Mouse (Mus musculus): Measurements from ENCODE around the gene Fam50a. TPM values are rescaled to one million over a fixed set of nuclear protein-coding genes. Genes with fewer than 3 reads are reported as not detected.

Fam50a gene
- polyA plus RNA-seq, 1 experiment from 2014 or later = 56.4 TPM

DNA sequence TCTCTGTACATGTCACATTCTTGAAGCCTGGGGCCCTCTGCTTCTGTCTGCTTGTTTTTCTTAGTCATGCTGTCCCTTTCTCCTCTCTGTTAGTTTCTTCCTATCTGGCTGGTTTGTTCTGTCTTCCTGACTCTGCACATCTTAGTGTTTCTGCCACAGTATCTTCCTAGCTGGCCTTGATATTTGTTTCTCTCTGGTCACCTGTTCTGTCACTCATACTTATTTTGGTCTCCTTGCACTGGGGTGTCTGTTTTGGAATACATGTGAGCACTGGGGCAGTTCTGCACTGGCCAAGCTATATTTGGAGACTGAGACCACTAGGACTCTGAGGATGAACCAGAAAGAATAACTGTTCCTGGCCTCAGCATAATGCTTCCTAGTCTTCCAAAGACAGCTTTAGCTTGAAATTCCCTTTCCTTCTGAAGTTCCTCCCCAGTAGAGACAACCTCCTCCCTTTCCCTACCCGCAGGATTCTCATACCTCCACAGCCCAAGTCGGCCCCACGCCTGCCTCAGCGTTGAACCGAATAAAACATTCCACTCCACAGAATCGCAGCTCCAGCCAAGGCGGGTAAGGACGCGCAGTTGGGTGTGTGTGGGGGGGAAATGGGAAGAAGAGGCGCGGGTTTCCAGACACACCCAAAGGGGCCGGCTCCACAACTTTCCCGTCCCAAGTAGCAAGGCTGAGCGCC lies 31.6 kb upstream of the Fam50a start:
- Histone ChIP-seq H3K4me3 (ENCODE audit: low read depth, low read length) (peak overlapping the region; percentile 57), H3K27me3 (ENCODE audit: control insufficient read depth, insufficient read depth, low read length) (no peaks in the 10 kb centered on the region), H3K27ac (replicated peaks; ENCODE audit: low read depth, low read length) (no peak overlapping the region), H3K9me3 (replicated peaks; ENCODE audit: control insufficient read depth, low read length) (no peaks in the 10 kb centered on the region), H3K9ac (replicated peaks; ENCODE audit: low read length) (peak overlapping the region; percentile 54), H3K4me2 (ENCODE audit: low read depth, low read length) (peak overlapping the region; percentile 60), H3K36me3 (replicated peaks; ENCODE audit: control insufficient read depth, insufficient read depth, low read depth, low read length) (no peaks in the 10 kb centered on the region), H3K4me1 (ENCODE audit: control insufficient read depth, insufficient read depth, low read length) (no peaks in the 10 kb centered on the region)
- ATAC-seq (replicated peaks; ENCODE audit: insufficient number of reproducible peaks, low FRiP score, low TSS enrichment, low read depth) = no peak
- WGBS = 12% methylated on average over 14 of the region's 14 CpGs
- DNase-seq (ENCODE audit: low spot score) = no peak

DNA sequence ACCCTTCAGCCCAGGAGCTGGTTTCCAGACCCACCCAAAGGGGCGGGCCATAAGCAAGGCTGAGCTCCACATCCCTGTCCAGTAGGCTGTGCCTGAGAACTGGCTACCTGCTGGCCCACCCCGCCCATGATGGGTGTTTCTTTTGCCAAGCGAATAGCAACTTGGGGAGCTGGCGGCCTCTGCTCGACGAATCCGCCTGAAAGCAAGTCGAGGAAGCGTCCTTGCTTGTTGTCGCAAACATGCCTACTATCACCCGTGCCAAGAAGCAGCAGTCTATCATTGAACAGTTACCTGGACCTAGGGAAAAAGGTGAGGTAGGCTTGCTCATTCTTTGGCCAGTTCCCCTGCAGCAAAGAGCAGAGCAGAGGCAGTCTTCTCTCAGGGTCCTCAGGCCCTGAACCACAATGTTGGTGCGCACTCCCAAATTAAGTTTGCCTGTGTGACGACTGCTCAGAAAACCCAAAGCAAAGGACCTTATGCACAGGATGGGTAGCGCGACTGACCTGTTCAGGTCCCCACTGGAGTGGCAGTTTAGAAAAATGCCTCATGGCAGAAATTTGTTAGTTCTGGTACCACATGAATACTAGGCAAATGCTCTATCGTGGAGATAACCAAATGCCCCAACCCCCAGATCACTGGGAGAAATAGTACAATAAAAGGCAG lies 31.0 kb upstream of the Fam50a start, which contains the start of the genes Taz and Dnase1l1:
Taz (plus strand) TSS at position 181 of the 663 bp plus-strand sequence.
Dnase1l1 (minus strand) TSS at position 606 of the 663 bp plus-strand sequence.
- H3K36me3 ChIP-seq (replicated peaks; ENCODE audit: control insufficient read depth, insufficient read depth, low read depth, low read length) = no peaks in the 10 kb centered on the region
- no peaks in the 10 kb centered on the region for H3K9me3 ChIP-seq (replicated peaks; ENCODE audit: control insufficient read depth, low read length)
- H3K4me1 ChIP-seq (ENCODE audit: control insufficient read depth, insufficient read depth, low read length) = no peaks in the 10 kb centered on the region
- peak within 1 kb of the TSS; percentile 60 for H3K4me2 ChIP-seq (ENCODE audit: low read depth, low read length)
- H3K27me3 ChIP-seq (ENCODE audit: control insufficient read depth, insufficient read depth, low read length) = no peaks in the 10 kb centered on the region
- peak; percentile 88 for ATAC-seq (replicated peaks; ENCODE audit: insufficient number of reproducible peaks, low FRiP score, low TSS enrichment, low read depth)
- H3K27ac ChIP-seq (replicated peaks; ENCODE audit: low read depth, low read length) = no peak within 1 kb of the TSS; the same call in none of the 2 replicates
- H3K4me3 ChIP-seq (ENCODE audit: low read depth, low read length) = peak within 1 kb of the TSS; percentile 57
- WGBS = 13% methylated on average over 16 of the region's 16 CpGs
- peak within 1 kb of the TSS; percentile 70 for H3K9ac ChIP-seq (replicated peaks; ENCODE audit: low read length)
- peak; percentile 71 for DNase-seq (ENCODE audit: low spot score)

DNA sequence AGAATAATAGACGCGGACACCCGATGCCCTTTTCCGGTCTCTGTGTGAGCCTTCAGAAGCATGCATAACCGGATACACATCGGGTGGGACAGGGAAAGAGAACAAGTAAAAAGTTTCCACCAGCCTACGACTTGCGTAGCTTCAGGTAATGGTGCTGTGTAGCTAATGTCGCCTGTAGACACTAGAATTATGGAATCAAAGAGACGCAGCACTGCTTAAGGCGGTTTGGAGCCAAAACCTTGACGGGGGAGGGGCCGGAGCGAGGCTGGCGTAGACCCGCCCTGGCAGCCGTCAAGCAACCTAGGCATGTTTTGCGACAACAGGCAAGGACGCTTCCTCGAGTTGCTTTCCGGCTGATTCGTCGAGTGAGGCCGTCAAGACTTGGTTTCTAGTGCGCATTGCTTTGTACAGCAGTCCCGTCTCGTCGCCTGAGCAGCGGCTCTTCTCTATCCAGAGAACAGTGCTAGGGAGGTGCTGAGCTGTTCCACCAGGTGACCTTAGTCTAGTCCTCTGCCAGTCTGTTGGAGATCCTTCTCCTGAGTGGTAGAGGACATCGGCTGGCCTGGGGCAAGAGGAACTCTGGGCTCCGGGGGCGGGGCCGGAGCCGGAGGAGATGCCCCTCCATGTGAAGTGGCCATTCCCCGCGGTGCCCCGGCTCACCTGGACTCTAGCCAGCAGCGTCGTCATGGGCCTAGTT lies 30.3 kb upstream of the Fam50a start:
- ATAC-seq (replicated peaks; ENCODE audit: insufficient number of reproducible peaks, low FRiP score, low TSS enrichment, low read depth) = peak; percentile 77
- Histone ChIP-seq H3K27ac (replicated peaks; ENCODE audit: low read depth, low read length) (no peak overlapping the region; the same call in 1 of the 2 replicates), H3K4me2 (ENCODE audit: low read depth, low read length) (peak overlapping the region; percentile 60), H3K4me3 (ENCODE audit: low read depth, low read length) (peak overlapping the region; percentile 57), H3K36me3 (replicated peaks; ENCODE audit: control insufficient read depth, insufficient read depth, low read depth, low read length) (no peaks in the 10 kb centered on the region), H3K27me3 (ENCODE audit: control insufficient read depth, insufficient read depth, low read length) (no peaks in the 10 kb centered on the region), H3K9me3 (replicated peaks; ENCODE audit: control insufficient read depth, low read length) (no peaks in the 10 kb centered on the region), H3K4me1 (ENCODE audit: control insufficient read depth, insufficient read depth, low read length) (no peaks in the 10 kb centered on the region), H3K9ac (replicated peaks; ENCODE audit: low read length) (peak overlapping the region; percentile 70)
- peak; percentile 88 for DNase-seq (ENCODE audit: low spot score)
- 22% methylated on average over 35 of the region's 39 CpGs for WGBS

DNA sequence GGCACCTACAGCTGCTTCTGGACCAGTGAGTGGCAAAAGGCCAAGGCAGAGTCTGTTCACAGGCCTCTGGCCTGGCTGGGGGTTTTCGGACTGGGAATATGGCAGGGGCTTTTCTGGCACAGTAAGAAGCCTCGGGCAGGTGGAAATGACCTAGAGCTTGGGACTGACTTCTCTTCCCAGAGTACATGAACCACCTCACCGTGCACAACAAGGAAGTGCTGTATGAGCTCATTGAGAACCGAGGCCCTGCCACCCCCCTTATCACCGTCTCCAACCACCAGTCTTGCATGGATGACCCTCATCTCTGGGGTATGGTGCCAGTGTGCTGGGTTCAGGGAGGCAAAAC lies 29.8 kb upstream of the Fam50a start:
- Histone ChIP-seq H3K9ac (replicated peaks; ENCODE audit: low read length) (peak overlapping the region; percentile 70), H3K4me1 (ENCODE audit: control insufficient read depth, insufficient read depth, low read length) (no peaks in the 10 kb centered on the region), H3K9me3 (replicated peaks; ENCODE audit: control insufficient read depth, low read length) (no peaks in the 10 kb centered on the region), H3K4me2 (ENCODE audit: low read depth, low read length) (peak overlapping the region; percentile 60), H3K36me3 (replicated peaks; ENCODE audit: control insufficient read depth, insufficient read depth, low read depth, low read length) (no peaks in the 10 kb centered on the region), H3K27me3 (ENCODE audit: control insufficient read depth, insufficient read depth, low read length) (no peaks in the 10 kb centered on the region), H3K4me3 (ENCODE audit: low read depth, low read length) (peak overlapping the region; percentile 57), H3K27ac (replicated peaks; ENCODE audit: low read depth, low read length) (no peak overlapping the region)
- peak; percentile 16; the same call in 1 of the 2 replicates for ATAC-seq (replicated peaks; ENCODE audit: insufficient number of reproducible peaks, low FRiP score, low TSS enrichment, low read depth)
- DNase-seq (ENCODE audit: low spot score) = no peak
- WGBS = 41% methylated on average over 5 of the region's 5 CpGs

DNA sequence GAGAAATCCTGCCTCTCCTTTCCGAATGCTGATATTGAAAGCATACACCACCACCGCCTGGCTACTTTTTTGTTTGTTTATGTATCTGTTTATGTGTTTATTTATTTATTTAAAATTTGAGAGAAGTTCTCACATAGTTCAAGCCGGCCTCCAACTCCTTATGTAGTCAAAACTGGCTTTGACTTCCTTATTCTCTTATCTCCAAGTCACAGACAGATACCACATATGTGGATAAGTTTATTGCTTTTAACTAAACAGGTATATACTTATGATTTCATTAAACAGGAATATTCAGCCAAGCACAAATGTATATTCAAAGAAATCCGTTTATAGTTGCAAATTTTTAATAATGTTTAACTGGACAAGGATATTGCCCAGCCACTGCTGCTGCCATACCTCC lies 19.4 kb upstream of the Fam50a start:
- Histone ChIP-seq H3K4me1 (ENCODE audit: control insufficient read depth, insufficient read depth, low read length) (no peaks in the 10 kb centered on the region), H3K4me3 (ENCODE audit: low read depth, low read length) (no peak overlapping the region), H3K27me3 (ENCODE audit: control insufficient read depth, insufficient read depth, low read length) (no peaks in the 10 kb centered on the region), H3K27ac (replicated peaks; ENCODE audit: low read depth, low read length) (no peak overlapping the region), H3K4me2 (ENCODE audit: low read depth, low read length) (no peak overlapping the region), H3K9ac (replicated peaks; ENCODE audit: low read length) (no peak overlapping the region), H3K9me3 (replicated peaks; ENCODE audit: control insufficient read depth, low read length) (no peaks in the 10 kb centered on the region), H3K36me3 (replicated peaks; ENCODE audit: control insufficient read depth, insufficient read depth, low read depth, low read length) (no peaks in the 10 kb centered on the region; the same call in 1 of the 2 replicates)
- WGBS = 75% methylated on average over 4 of the region's 4 CpGs
- DNase-seq (ENCODE audit: low spot score) (no peak), ATAC-seq (replicated peaks; ENCODE audit: insufficient number of reproducible peaks, low FRiP score, low TSS enrichment, low read depth) (no peak)

DNA sequence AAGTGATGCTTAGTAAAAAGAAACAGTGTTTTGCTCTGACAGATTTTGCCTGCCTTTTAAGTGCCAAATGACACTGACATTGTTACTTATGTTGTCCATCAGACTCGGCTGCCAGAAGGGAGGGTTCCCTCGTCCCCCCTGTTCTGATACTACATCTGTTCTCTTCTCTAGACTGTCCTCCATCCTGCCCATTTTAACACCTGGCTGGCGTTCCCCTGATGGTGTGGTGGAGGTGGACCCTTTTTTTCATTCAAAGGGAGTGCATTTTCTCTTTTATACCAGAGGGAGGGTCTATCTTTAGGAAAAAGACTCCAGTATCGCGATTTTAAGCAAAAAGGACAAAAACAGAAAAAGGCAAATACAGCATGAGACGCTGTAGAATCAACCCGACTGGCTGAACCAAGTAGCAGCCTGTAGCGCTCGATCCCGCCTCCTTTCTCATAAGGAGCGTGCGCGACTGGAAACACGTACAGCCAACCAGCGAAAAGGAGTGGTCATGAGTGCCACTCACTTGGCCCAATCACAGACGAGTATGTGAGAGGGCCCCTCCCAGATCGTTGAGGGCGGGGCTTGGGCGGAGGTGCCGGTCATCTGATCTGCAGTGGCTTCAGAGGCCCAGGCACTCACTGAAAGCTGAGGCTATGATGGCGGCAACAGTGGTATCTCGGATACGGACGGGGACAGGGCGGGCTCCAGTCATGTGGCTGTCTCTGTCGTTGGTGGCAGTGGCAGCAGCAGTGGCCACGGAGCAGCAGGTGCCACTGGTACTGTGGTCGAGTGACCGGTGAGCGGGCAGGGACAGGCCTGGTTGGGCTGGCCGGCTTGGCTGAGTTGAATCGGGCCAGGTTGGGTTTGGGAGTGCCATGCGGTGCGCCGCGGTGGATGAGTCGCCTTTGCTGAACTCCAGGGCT lies 16.0 kb upstream of the Fam50a start, which contains the start of gene Atp6ap1:
Atp6ap1 (plus strand) TSS at position 560 of the 911 bp plus-strand sequence.
- H3K36me3 ChIP-seq (replicated peaks; ENCODE audit: control insufficient read depth, insufficient read depth, low read depth, low read length) = no peaks in the 10 kb centered on the region
- 18% methylated on average over 37 of the region's 37 CpGs for whole genome bisulfite sequencing
- H3K27me3 ChIP-seq (ENCODE audit: control insufficient read depth, insufficient read depth, low read length) = no peaks in the 10 kb centered on the region
- no peaks in the 10 kb centered on the region for H3K4me1 ChIP-seq (ENCODE audit: control insufficient read depth, insufficient read depth, low read length)
- peak within 1 kb of the TSS; percentile 73 for H3K9ac ChIP-seq (replicated peaks; ENCODE audit: low read length)
- ATAC-seq (replicated peaks; ENCODE audit: insufficient number of reproducible peaks, low FRiP score, low TSS enrichment, low read depth) (peak; percentile 98), DNase-seq (ENCODE audit: low spot score) (peak; percentile 93)
- peak within 1 kb of the TSS; percentile 52 for H3K4me2 ChIP-seq (ENCODE audit: low read depth, low read length)
- peak within 1 kb of the TSS; percentile 58 for H3K4me3 ChIP-seq (ENCODE audit: low read depth, low read length)
- H3K27ac ChIP-seq (replicated peaks; ENCODE audit: low read depth, low read length) = no peak within 1 kb of the TSS
- no peaks in the 10 kb centered on the region for H3K9me3 ChIP-seq (replicated peaks; ENCODE audit: control insufficient read depth, low read length)

DNA sequence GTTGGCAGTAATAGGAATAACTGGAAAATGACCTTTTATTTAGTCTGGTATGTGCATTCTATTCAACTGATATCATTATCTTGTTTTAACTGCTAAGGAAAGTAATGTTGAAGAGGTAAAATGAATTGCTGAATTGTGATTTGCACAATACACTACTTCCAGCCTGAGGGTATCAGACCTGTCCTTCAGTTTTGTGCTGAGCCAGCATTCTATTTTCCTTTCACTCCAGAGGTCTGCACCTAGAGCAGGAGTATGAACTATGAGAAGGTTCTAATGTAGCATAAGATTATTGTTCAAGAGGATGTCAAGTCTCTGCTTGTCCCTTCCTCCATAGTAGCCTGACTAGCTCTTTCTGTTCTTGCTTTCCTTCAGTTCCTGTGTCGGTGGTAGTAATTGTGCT lies 14.5 kb upstream of the Fam50a start:
- no peaks in the 10 kb centered on the region for H3K36me3 ChIP-seq (replicated peaks; ENCODE audit: control insufficient read depth, insufficient read depth, low read depth, low read length)
- no peaks in the 10 kb centered on the region for H3K9me3 ChIP-seq (replicated peaks; ENCODE audit: control insufficient read depth, low read length)
- H3K4me1 ChIP-seq (ENCODE audit: control insufficient read depth, insufficient read depth, low read length) = no peaks in the 10 kb centered on the region
- no peak overlapping the region for H3K4me3 ChIP-seq (ENCODE audit: low read depth, low read length)
- no peak for ATAC-seq (replicated peaks; ENCODE audit: insufficient number of reproducible peaks, low FRiP score, low TSS enrichment, low read depth)
- no peak overlapping the region for H3K4me2 ChIP-seq (ENCODE audit: low read depth, low read length)
- no peak overlapping the region for H3K27ac ChIP-seq (replicated peaks; ENCODE audit: low read depth, low read length)
- no peak for DNase-seq (ENCODE audit: low spot score)
- H3K9ac ChIP-seq (replicated peaks; ENCODE audit: low read length) = no peak overlapping the region
- no peaks in the 10 kb centered on the region for H3K27me3 ChIP-seq (ENCODE audit: control insufficient read depth, insufficient read depth, low read length)
- WGBS = 88% methylated on average over 1 of the region's 1 CpGs
